Mouse (Mus musculus) kidney, embryonic 16.5 days (tissue): Measurements from ENCODE around the gene Defb15. TPM values are rescaled to one million over a fixed set of nuclear protein-coding genes. Genes with fewer than 3 reads are reported as not detected.
A peak's percentile ranks its signal among the peaks of the same experiment; 100 is the strongest.

ENCODE experiments used
- ATAC-seq: fragments of 200-750 bp; cut with Nextera tagmentation; 2 replicates; pipeline ENCODE4 v1.8.0; 2017; ENCODE audit warnings: moderate TSS enrichment; ENCODE audit not compliant: low FRiP score, low TSS enrichment
- H3K27ac ChIP-seq: fragments of 300-500 bp; sonication (generic); 2 replicates; pipeline ENCODE4 v1.5.1; 2014; ENCODE audit warnings: low read length
- H3K27me3 ChIP-seq: fragments of 300-500 bp; sonication (generic); 2 replicates; pipeline ENCODE4 v1.6.1; 2014; ENCODE audit warnings: low read length, control low read depth, mixed read lengths; ENCODE audit not compliant: insufficient read depth
- H3K36me3 ChIP-seq: fragments of 300-500 bp; sonication (generic); 2 replicates; pipeline ENCODE4 v1.6.1; 2014; ENCODE audit warnings: low read length, control low read depth, mixed read lengths; ENCODE audit not compliant: insufficient read depth
- H3K4me1 ChIP-seq: fragments of 300-500 bp; sonication (generic); 2 replicates; pipeline ENCODE4 v1.6.1; 2014; ENCODE audit warnings: low read length, control low read depth, mixed read lengths; ENCODE audit not compliant: insufficient read depth
- H3K4me2 ChIP-seq: fragments of 300-500 bp; sonication (generic); replicated peaks from 2 replicates; pipeline ENCODE4 v1.6.1; 2014; ENCODE audit warnings: low read depth, low read length
- H3K4me3 ChIP-seq: fragments of 300-500 bp; sonication (generic); 2 replicates; pipeline ENCODE4 v1.5.1; 2014; ENCODE audit warnings: mild to moderate bottlenecking, low read length
- H3K9ac ChIP-seq: fragments of 300-500 bp; sonication (generic); replicated peaks from 2 replicates; pipeline ENCODE4 v1.6.1; 2014; ENCODE audit warnings: low read length
- H3K9me3 ChIP-seq: fragments of 300-500 bp; sonication (generic); 2 replicates; pipeline ENCODE4 v1.6.1; 2016; ENCODE audit warnings: low read length, control low read depth
- WGBS: fragments of 180-500 bp; shearing (Covaris S2); extraction: QIAGEN DNeasy Blood & Tissue Kit; methylation state at CpG from one replicate; pipeline ENCODE4 v1.1.7; 2014; 5-methylcytosine and 5-hydroxymethylcytosine counted together
- polyA plus RNA-seq: library from polyadenylated mRNA; unstranded; fragments of >200 nt; fragmentation: Nextera tagmentation; extraction: Ambion mirVana; gene quantifications from 2 replicates; pipeline ENCODE4 v1.2.1, GENCODE M21; 2015

Defb15 gene
- not detected in 2 replicates for polyA plus RNA-seq

- no peak within 1 kb of the TSS for H3K27ac ChIP-seq
- no peak within 1 kb of the TSS for H3K4me2 ChIP-seq
- ATAC-seq = no peak
- 73% methylated on average over 6 of the region's 6 CpGs for WGBS
- H3K4me3 ChIP-seq = no peak within 1 kb of the TSS
- H3K9me3 ChIP-seq = no peaks in the 10 kb centered on the region
- H3K36me3 ChIP-seq = no peaks in the 10 kb centered on the region
- H3K27me3 ChIP-seq = no peaks in the 10 kb centered on the region
- H3K4me1 ChIP-seq = no peaks in the 10 kb centered on the region
- no peak within 1 kb of the TSS for H3K9ac ChIP-seq
These were observed at the start of gene Defb15 for GRCm38 (mm10) chr8:21932610-21933009. Defb15 (minus strand) TSS chr8:21932710.

GRCm38 (mm10) chr8:21981664-21982337, 49.3 kb upstream of the Defb15 start:
- H3K36me3 ChIP-seq = no peaks in the 10 kb centered on the region
- ATAC-seq = no peak
- WGBS = 55% methylated on average over 8 of the region's 8 CpGs
- H3K4me1 ChIP-seq = no peaks in the 10 kb centered on the region
- no peak overlapping the region for H3K9ac ChIP-seq
- no peak overlapping the region for H3K4me3 ChIP-seq
- no peaks in the 10 kb centered on the region for H3K9me3 ChIP-seq
- H3K4me2 ChIP-seq = no peak overlapping the region
- H3K27me3 ChIP-seq = no peaks in the 10 kb centered on the region
- no peak overlapping the region for H3K27ac ChIP-seq

GRCm38 (mm10) chr8:21978193-21978592, 45.7 kb upstream of the Defb15 start:
- Histone ChIP-seq H3K9me3 (no peaks in the 10 kb centered on the region), H3K9ac (no peak overlapping the region), H3K4me3 (no peak overlapping the region), H3K36me3 (no peaks in the 10 kb centered on the region), H3K4me1 (no peaks in the 10 kb centered on the region), H3K27ac (no peak overlapping the region), H3K27me3 (no peaks in the 10 kb centered on the region), H3K4me2 (no peak overlapping the region)
- ATAC-seq = no peak
- 65% methylated on average over 4 of the region's 4 CpGs for WGBS

- Histone ChIP-seq H3K9ac (no peak within 1 kb of the TSS), H3K36me3 (no peaks in the 10 kb centered on the region), H3K4me1 (no peaks in the 10 kb centered on the region), H3K9me3 (no peaks in the 10 kb centered on the region), H3K4me2 (no peak within 1 kb of the TSS), H3K27me3 (no peaks in the 10 kb centered on the region), H3K4me3 (no peak within 1 kb of the TSS), H3K27ac (no peak within 1 kb of the TSS)
- WGBS = 85% methylated on average over 3 of the region's 3 CpGs
- no peak for ATAC-seq
These were observed 37.0 kb upstream of the Defb15 start, which contains the start of gene Ccdc70 for GRCm38 (mm10) chr8:21969475-21969874. Ccdc70 (plus strand) TSS chr8:21969775.

- Histone ChIP-seq H3K4me1 (no peaks in the 10 kb centered on the region), H3K4me3 (no peak overlapping the region), H3K27me3 (no peaks in the 10 kb centered on the region), H3K9me3 (no peaks in the 10 kb centered on the region), H3K36me3 (no peaks in the 10 kb centered on the region), H3K27ac (no peak overlapping the region), H3K4me2 (no peak overlapping the region), H3K9ac (no peak overlapping the region)
- 73% methylated on average over 1 of the region's 1 CpGs for WGBS
- ATAC-seq = no peak
These were observed 34.1 kb upstream of the Defb15 start for GRCm38 (mm10) chr8:21966646-21967045.

GRCm38 (mm10) chr8:21958414-21958813, 25.9 kb upstream of the Defb15 start, which contains the start of gene Fam90a1a:
Fam90a1a (plus strand) TSS chr8:21958714.
- H3K9ac ChIP-seq = no peak within 1 kb of the TSS
- no peak within 1 kb of the TSS for H3K4me2 ChIP-seq
- H3K9me3 ChIP-seq = no peaks in the 10 kb centered on the region
- H3K4me3 ChIP-seq = no peak within 1 kb of the TSS
- no peak within 1 kb of the TSS for H3K27ac ChIP-seq
- WGBS = 78% methylated on average over 2 of the region's 2 CpGs
- H3K4me1 ChIP-seq = no peaks in the 10 kb centered on the region
- no peaks in the 10 kb centered on the region for H3K36me3 ChIP-seq
- no peaks in the 10 kb centered on the region for H3K27me3 ChIP-seq
- ATAC-seq = no peak

- H3K4me3 ChIP-seq = no peak overlapping the region
- H3K4me2 ChIP-seq = no peak overlapping the region
- no peak overlapping the region for H3K9ac ChIP-seq
- no peaks in the 10 kb centered on the region for H3K9me3 ChIP-seq
- no peaks in the 10 kb centered on the region for H3K4me1 ChIP-seq
- no peaks in the 10 kb centered on the region for H3K27me3 ChIP-seq
- 83% methylated on average over 3 of the region's 3 CpGs for WGBS
- H3K36me3 ChIP-seq = no peaks in the 10 kb centered on the region
- ATAC-seq = no peak
- no peak overlapping the region for H3K27ac ChIP-seq
These were observed 23.8 kb upstream of the Defb15 start for GRCm38 (mm10) chr8:21956336-21956735.

- Histone ChIP-seq H3K27me3 (no peaks in the 10 kb centered on the region), H3K4me1 (no peaks in the 10 kb centered on the region), H3K36me3 (no peaks in the 10 kb centered on the region), H3K27ac (no peak overlapping the region), H3K9ac (no peak overlapping the region), H3K4me2 (no peak overlapping the region), H3K4me3 (no peak overlapping the region), H3K9me3 (no peaks in the 10 kb centered on the region)
- 6% methylated on average over 9 of the region's 9 CpGs for WGBS
- ATAC-seq = no peak
These were observed 22.8 kb upstream of the Defb15 start for GRCm38 (mm10) chr8:21955321-21955720.

- no peaks in the 10 kb centered on the region for H3K27me3 ChIP-seq
- no peaks in the 10 kb centered on the region for H3K4me1 ChIP-seq
- H3K9ac ChIP-seq = no peak overlapping the region
- no peak overlapping the region for H3K4me2 ChIP-seq
- no peak overlapping the region for H3K27ac ChIP-seq
- peak; percentile 46 for ATAC-seq
- no peaks in the 10 kb centered on the region for H3K36me3 ChIP-seq
- no peak overlapping the region for H3K4me3 ChIP-seq
- no peaks in the 10 kb centered on the region for H3K9me3 ChIP-seq
- 51% methylated on average over 9 of the region's 9 CpGs for WGBS
These were observed 15.0 kb upstream of the Defb15 start for GRCm38 (mm10) chr8:21947311-21948017.

- H3K27ac ChIP-seq = no peak within 1 kb of the TSS
- H3K27me3 ChIP-seq = no peaks in the 10 kb centered on the region
- no peak for ATAC-seq
- H3K4me2 ChIP-seq = no peak within 1 kb of the TSS
- WGBS = 67% methylated on average over 6 of the region's 6 CpGs
- no peak within 1 kb of the TSS for H3K9ac ChIP-seq
- no peak within 1 kb of the TSS for H3K4me3 ChIP-seq
- H3K36me3 ChIP-seq = no peaks in the 10 kb centered on the region
- no peaks in the 10 kb centered on the region for H3K4me1 ChIP-seq
- no peaks in the 10 kb centered on the region for H3K9me3 ChIP-seq
These were observed 14.0 kb upstream of the Defb15 start, which contains the start of gene Defb13 for GRCm38 (mm10) chr8:21946462-21946861. Defb13 (plus strand) TSS chr8:21946762.
